Mouse (Mus musculus): ENCODE results near the gene Sppl2c.

GRCm38 (mm10) chr11:104186135-104186836 is at the start of gene Sppl2c:
- no peak for TF ChIP-seq EP300 (IDR thresholded peaks at IDR 0.05; ENCODE audit: low read depth)
- TF ChIP-seq CTCF (IDR thresholded peaks at IDR 0.05; ENCODE audit: low read depth), result no peak

All from heart, postnatal 0 days (tissue).